Mouse (Mus musculus): ENCODE results near the gene Atp8a2. TPM values are rescaled to one million over a fixed set of nuclear protein-coding genes. Genes with fewer than 3 reads are reported as not detected.

Gene Atp8a2
- total RNA-seq (2021) = 10 to 100 TPM; 45.1 to 51.3 TPM

DNA sequence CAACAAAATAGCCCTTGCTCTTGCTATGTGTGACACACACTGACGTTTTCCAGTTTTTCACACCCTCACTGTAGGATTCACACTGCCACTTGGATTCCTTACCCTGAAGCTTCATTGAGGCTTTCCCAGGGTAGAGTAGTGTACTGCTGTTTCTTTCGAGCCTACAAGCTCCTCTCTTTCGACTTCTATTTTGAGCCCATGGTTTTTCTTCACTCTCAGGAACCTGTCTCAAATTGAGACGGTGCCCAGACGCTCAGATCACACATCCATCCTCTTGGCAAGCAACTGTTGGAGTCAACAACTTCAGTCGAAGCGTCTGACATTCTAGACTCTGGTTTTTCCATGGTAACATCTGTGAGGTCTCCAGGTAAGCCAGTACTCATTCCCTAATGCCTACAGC lies at the start of gene Atp8a2:
Gene Atp8a2, minus strand, starts transcription at position 296 of the 400 bp plus-strand sequence.
- no peak for DNase-seq

- DNase-seq = no peak
Measured at GRCm38 (mm10) chr14:60238551-60238950, 41.6 kb upstream of the Atp8a2 start.

- DNase-seq = peak; percentile 58 to 67
Measured at GRCm38 (mm10) chr14:60219886-60220285, 22.9 kb upstream of the Atp8a2 start.

- DNase-seq = no peak
Measured at GRCm38 (mm10) chr14:60217616-60218015, 20.6 kb upstream of the Atp8a2 start.

DNA sequence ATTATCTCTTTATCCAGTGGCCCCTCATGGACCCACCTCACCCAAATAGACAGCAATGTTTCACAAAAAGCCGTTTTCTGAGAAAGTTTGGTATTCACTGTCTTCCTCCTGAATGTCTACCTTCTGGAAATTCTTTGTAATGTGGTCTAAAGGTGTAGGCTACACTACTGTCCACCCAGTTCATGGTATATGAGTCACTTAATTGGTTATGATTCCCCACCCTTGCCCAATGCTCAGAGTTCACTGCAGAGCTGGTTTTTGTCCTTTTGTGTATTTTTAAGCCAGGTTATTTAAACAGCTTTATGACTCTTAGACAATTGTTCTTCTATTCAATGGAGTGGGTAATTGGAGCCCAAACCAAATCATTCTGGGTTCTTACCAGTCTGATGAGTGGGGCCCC lies 19.1 kb upstream of the Atp8a2 start:
- no peak for DNase-seq

GRCm38 (mm10) chr14:60215000-60215399 lies 18.0 kb upstream of the Atp8a2 start:
- DNase-seq = no peak

GRCm38 (mm10) chr14:60214040-60214439 lies 17.1 kb upstream of the Atp8a2 start:
- no peak for DNase-seq

GRCm38 (mm10) chr14:60209166-60209565 lies 12.2 kb upstream of the Atp8a2 start:
- no peak for DNase-seq

GRCm38 (mm10) chr14:60204993-60205392 lies 8.0 kb upstream of the Atp8a2 start:
- DNase-seq = no peak

DNA sequence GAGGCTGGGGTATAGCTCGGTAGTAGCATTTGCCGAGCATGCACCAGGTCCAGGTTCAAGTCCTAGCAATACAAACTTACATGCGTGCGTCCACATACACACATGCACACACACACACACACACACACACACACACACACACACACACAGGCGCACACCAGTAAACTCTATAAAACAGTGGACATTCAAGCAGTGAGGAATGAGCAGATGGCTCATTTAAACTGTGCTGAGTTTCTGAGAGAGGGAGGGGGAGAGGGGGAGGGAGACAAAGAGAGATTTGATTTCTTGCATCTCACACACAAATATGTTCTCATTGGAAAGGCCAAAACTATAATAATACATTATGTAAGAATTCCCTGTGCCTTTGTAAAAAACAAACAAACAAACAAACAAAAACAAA lies 980 bp downstream of the Atp8a2 start:
- no peak for DNase-seq

DNA sequence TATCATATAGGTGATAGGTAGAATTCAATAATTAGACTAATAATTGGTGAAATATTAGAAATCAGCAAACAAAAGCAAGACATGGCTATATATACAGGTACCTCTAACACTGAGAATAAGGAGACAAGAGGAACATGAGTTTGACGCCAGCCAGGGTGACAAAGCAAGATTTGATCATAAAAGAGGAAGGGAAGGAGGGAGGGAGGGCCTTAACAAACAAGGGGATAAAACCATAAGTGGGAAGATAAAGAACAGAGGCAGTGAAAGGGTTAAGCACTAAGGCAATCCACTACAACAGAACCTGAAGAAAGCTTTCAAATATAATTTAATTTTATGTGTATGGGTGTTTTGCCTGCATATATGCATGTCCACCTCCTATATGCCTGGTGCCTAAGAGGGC lies 2.4 kb downstream of the Atp8a2 start:
- no peak for DNase-seq

- DNase-seq = no peak
Measured at GRCm38 (mm10) chr14:60189771-60190170, 7.2 kb downstream of the Atp8a2 start.

- DNase-seq = no peak
Measured at GRCm38 (mm10) chr14:60188201-60188825, 8.7 kb downstream of the Atp8a2 start.

GRCm38 (mm10) chr14:60181306-60181705 lies 15.7 kb downstream of the Atp8a2 start:
- DNase-seq = no peak

GRCm38 (mm10) chr14:60178571-60178955 lies 18.4 kb downstream of the Atp8a2 start:
- no peak for DNase-seq

DNA sequence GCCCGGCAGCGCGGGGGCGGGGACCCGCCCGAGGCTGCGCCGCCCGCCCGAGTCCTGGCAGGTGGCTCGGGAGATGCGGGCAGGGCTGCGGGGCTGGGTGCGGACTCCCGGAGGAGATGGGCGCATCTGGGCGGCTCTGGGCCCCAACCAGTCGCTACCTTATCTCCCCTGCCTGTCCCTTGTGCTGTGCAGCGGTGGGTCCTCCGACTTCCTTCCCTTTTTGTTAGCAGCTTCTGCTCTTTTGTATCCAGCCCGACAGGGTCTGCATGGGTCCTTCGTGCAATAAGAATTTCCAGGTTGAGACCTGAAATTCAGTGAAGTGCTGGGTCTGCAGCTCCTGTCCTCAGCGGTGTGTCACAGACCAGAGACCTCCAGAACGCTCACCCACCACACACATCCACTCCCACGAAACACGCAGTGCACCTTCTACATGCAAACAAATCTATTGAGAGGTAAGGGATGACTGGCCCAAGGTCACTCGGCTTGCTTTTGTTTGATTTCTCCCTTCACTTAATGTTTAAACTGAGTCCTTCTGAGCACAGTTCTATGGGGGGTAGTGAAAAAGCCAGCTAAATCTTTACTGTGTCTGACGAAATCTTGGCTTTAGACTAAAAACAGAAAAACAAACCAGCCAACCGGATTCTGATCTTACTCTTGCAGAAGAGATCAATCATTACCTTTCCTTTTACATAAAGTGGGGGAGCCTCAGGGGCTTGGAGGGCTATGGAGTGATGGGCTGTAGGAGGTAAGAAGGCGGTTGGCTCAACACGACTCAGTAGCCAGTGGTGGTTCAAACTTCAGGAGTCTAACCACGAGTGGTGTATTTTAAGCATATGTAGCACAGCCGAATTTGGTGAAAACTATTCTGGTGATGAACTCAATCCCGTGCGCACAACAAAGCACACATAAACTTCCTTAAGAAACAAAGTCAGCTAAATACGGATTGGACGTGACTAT lies 19.1 kb downstream of the Atp8a2 start:
- peak in 1 of 2 experiments; percentile 36 for DNase-seq

- peak; percentile 57 to 60 for DNase-seq
Measured at GRCm38 (mm10) chr14:60176891-60177613, 19.9 kb downstream of the Atp8a2 start.

- DNase-seq = peak in 1 of 2 experiments; percentile 19
Measured at GRCm38 (mm10) chr14:60176469-60176890, 20.5 kb downstream of the Atp8a2 start.

DNA sequence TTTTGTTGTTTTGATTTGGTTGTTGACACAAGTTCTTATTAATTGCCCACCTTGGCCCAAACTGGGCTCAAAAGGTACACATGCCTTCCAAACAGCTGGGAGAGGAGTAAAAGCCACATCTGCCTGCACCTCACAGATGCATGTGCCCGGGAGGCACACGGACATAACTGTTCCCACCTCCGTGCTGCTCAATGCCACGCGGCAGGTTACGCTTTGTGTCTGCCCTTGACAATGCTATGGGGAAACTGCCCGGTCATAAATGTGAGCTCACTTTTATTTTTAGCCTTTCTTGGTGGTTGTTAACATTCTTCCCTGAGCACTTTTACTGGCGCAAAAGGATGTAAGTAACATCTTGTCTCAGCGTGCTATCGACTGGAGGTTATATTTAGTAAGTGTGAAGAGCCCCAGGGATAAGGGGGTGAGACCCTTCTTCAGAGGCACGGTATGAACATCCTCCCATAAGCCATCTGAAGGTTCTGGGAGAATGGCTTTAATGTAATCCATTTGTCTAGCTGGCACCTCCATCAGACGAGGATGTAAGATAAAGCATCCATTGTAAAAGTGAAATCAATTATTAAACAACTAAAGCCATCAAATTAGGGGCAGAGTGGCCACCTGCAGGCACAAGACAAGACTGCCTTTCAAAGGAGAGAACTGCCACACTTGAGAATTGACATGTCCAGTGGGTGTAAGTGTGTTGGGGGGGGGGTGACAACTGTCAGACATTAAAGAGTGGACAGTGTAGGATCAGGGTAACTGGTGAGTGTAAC lies 24.5 kb downstream of the Atp8a2 start:
- DNase-seq = no peak

GRCm38 (mm10) chr14:60170845-60171610 lies 26.0 kb downstream of the Atp8a2 start:
- DNase-seq = no peak

- DNase-seq = no peak
Measured at GRCm38 (mm10) chr14:60163367-60163766, 33.6 kb downstream of the Atp8a2 start.
